Mouse (Mus musculus): ENCODE results near the gene Gch1. TPM values are rescaled to one million over a fixed set of nuclear protein-coding genes. Genes with fewer than 3 reads are reported as not detected.

Gch1 gene
- total RNA-seq, 2 experiments from 2014 or later: 154 to 197 TPM

DNA sequence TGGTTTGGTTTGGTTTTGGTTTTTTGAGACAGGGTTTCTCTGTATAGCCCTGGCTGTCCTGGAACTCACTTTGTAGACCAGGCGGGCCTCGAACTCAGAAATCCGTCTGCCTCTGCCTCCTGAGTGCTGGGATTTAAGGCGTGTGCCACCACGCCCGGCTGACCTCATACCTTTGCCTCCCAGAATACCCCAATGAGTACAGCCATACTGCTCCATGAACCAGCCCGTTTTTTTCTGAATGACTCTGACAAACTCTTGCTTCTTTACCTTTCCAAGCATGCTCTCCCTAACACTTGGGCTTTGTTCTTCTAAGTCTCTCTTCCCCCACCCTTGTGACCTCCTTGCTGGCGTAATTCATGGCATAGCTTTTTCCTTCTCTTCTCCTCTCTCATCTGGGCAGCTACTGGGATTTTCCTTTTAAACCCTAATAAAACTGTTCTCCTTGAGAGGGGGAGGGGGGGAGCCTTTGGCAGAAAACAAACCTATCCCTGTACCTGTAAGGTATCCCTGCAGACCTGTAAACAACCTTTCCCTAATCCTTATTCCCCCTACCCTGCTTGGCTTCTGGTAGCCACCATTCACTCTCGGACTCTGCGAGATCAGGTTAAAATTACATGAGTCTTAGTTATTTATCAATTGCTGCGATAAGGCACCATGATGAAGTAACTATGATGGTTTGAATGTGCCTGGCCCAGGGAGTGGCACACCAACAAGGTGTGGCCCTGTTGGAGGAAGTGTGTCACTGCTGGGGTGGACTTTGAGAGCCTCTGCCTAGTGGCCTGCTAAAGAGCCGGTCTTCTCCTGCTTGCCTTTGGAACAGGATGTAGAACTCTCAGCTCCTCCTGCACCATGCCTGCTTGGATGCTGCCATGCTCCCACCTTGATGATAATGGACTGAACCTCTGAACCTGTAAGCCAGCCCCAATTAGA is 19.6 kb upstream of the Gch1 start:
- ATAC-seq (replicated peaks; ENCODE audit: low FRiP score, poor library complexity, severe bottlenecking): peak; percentile 82

DNA sequence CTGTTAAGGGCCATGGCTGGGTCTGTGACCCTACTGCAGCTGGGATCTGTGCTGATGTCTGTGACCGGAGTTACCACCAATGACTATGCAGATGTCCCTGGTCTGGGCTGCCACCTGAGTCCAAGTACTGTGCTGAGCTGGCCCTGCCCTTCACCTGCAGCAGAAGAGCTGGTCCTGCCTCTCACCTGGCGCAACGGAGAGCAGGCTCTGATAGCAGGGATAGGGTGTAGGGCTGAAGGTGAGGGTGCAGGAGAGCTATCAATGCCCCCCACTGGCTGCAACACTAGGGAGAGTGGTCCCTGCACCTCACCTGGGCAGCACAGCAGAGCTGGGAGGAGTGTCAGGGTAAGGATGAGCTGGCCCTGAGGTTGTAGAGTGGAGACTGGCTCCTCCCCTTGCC is 17.4 kb upstream of the Gch1 start:
- ATAC-seq (replicated peaks; ENCODE audit: low FRiP score, poor library complexity, severe bottlenecking): no peak

DNA sequence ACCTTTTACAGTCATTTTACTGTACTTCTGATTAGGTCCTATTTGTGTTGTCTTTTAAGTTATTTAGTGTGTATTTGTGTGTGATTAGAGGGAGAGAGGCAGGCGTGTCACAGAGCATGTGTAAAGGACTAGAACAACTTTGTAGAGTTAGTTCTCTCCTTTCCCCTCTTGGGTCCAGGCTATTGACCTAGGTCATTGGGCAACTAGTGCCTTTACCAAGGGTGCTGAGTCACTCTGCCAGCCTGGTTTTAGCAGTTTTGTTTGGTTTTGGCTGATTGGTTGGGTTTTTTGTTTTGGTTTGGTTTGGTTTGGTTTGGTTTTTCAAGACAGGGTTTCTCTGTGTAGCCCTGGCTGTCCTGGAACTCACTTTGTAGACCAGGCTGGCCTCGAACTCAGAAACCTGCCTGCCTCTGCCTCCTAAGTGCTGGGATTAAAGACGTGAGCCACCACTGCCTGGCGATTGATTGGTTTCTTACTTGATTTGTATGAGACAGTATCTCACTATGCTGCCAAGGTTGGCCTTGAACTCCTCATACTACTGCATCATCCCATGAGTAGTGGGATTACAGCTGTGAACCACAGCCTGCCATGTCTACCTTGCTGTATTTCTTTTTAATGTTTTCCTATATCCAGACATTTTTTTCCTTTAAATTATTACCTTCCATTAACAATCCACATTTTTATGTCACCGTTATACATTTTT is 16.2 kb upstream of the Gch1 start:
- 0 out of 2 replicates have a peak, but pooled peaks have one; percentile 49 for ATAC-seq (replicated peaks; ENCODE audit: low FRiP score, poor library complexity, severe bottlenecking)

DNA sequence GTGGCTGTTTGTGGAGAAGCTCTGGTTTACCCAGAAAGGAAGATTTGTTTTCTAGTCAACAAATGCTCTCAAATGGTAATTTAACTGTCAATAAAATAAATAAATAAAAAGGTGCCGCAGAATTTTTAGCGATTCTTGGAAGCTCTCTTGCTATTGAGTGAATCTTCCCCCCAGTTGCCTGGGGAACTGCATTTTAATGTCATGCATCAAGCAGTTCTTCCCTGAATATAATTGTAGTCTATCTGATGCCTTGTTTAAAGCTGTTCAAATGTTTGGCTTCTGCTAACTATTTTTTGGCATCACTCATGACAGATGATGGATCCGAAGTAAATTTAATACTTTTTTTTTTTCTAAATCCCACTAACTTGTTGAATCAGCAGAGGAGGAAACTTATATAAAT is 8.1 kb upstream of the Gch1 start:
- no peak for ATAC-seq (replicated peaks; ENCODE audit: low FRiP score, poor library complexity, severe bottlenecking)

DNA sequence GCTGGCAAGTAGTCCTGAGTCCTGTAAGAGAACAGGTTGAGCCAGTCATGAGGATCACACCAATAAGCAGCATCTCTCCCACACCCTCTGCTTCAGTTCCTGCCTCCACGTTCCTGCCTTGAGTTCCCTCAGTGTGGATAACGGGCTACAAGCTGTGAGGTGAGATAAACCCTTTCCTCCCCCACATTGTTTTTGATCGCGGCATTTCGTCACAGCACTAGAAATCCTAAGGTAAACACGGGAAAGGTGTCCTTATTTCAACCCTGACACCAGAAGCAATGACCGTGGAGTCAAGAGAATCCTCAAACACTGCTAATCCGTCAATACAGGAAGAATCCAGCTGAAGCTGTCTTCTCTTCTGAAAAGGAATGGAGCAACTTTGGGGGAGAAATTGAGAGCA is 7.5 kb upstream of the Gch1 start:
- ATAC-seq (replicated peaks; ENCODE audit: low FRiP score, poor library complexity, severe bottlenecking): no peak

DNA sequence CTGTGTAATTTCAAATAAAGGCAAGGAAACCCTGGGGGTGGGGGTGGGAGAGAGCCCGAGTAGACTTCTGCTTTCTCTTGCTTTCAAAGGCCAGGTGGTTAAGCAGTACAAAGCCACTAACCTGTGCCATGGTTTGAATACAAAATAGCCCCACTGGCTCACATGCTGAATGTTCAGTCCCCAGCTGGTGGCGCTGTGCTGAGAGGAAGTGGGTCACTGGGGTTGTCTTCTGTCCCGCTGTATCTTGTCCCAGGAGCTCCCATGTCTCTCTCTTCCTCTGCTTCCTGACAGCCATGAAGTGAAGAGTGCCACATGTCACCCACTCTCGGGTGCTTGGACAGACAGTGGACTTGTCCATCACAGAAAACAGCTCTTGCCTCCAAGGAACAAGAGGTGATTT is 4.9 kb upstream of the Gch1 start:
- 0 out of 2 replicates have a peak, but pooled peaks have one; percentile 39 for ATAC-seq (replicated peaks; ENCODE audit: low FRiP score, poor library complexity, severe bottlenecking)

DNA sequence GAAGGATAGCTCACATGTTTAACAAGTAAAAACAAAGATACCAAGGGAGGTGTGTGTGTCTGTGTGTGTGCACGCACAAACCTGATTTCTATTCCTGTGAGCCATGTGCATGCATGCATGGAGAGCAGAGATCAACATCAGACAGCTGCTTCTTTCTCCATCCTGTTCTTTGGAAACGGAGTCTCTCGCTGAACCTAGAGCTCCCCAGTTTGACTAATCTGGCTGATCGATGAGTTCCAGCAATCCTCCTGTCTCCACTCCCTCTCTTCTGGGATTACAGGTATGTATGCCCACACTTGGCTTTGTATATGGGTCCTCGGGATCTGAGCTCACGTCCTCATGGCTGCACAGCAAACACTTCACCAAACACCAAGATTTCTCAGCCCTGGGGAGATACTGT is 4.3 kb upstream of the Gch1 start:
- ATAC-seq (replicated peaks; ENCODE audit: low FRiP score, poor library complexity, severe bottlenecking): no peak

DNA sequence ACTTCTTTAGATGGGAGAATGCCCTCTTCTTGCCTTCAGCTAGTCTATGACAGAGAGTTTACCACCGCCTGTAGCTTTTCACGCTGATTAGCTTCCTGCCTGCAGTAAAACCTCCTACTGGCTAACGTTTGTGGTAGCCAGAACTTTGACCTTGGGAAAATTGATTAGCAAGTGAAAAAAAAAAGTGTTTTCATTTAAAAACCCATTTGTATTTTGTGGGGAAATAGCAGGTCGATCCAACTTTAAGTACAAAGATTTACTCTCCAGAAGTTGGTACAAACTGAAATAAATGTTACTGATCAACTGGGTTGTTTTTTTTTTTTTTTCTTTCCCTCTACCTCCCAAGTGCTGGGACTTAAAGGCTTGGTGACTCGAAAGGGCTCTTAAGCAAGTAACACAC is 2.6 kb upstream of the Gch1 start:
- no peak for ATAC-seq (replicated peaks; ENCODE audit: low FRiP score, poor library complexity, severe bottlenecking)

DNA sequence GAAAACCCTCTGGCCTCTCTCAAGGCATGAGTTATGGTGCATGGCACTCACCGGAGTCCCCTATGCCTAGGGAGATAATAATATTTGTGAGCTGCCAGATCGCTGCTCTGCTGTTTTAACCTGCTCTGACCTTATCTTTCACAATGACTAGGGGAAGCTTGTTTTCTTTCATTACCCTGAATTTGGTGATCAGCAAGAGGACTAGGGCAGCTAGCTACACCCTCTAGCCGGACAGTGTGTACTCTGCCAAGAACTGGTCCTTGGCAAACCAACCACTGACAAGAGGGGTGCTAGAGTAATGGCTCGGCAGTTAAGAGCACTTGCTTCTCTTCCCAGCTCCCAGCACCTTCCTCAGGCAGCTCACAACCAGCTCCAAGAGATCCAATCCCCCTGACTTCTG is 1.4 kb upstream of the Gch1 start:
- no peak for ATAC-seq (replicated peaks; ENCODE audit: low FRiP score, poor library complexity, severe bottlenecking)

DNA sequence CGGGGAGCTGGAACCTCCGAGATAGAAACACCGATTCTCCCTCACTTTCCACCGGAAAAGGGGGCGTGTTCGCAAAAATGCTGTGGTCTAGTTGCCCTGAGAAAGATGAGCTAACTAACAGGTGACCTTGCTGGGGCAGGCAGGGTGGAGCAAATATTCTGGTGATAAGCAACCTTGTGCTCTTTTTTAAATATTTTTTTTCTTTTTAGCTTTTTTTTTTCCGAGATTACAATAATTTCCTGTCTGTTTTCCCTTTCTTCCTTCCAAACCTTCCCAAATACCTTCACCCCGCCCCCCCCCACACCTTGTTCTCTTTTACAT is 382 bp upstream of the Gch1 start:
- peak; percentile 67 for ATAC-seq (replicated peaks; ENCODE audit: low FRiP score, poor library complexity, severe bottlenecking)

DNA sequence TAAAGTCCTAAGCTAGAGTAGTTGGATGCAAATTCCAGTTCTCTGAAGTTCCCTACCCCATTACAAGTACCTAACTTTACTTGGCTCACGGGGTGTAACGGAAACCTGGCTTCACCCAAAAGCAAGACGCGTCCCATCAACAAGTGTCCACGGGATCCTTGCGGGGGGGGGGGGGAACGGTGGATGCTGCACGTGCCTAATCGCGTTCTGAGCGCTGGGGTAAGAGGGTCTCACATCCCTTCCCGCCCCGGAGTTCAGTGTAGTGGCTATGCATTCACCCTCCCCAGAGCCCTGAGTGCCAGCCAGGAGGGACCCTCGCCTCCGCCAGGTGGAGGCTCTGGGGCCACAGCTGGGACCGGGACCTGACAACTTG is 752 bp downstream of the Gch1 start:
- peak; percentile 30 for ATAC-seq (replicated peaks; ENCODE audit: low FRiP score, poor library complexity, severe bottlenecking)

DNA sequence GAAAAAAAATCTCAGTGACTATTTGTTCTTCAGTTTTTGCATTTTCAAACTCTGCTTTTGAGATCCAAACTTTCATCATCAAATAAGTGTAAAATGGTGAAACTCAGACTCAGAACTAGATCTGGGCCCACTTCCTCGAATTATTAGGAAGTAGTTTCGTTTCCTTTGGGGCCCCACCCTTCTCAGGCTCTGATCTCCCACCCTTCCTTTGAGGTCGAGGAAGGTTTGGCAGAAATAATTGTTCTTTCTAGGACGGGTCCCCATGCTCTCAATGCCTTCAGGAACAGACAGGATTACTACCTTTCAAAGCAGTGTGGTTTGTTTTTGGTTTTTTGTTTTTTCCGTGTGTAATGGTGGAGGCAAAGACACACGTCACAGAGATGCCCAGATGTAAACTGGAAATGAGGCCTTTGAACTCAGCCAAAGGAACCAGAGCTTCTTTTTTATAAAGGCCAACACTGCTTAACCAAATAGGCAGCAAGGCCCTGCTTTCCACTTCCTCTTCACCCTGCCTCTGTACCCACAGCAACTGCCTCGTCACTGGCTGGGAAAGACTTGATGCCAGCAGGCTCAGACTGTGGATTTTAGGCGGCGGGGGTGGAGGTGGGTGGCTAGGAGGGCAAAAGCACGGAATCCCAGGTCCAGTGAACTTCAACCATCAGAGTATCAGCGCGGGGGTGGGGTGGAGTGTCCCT is 1.4 kb downstream of the Gch1 start:
- no peak; the same call in 1 of the 2 replicates for ATAC-seq (replicated peaks; ENCODE audit: low FRiP score, poor library complexity, severe bottlenecking)

DNA sequence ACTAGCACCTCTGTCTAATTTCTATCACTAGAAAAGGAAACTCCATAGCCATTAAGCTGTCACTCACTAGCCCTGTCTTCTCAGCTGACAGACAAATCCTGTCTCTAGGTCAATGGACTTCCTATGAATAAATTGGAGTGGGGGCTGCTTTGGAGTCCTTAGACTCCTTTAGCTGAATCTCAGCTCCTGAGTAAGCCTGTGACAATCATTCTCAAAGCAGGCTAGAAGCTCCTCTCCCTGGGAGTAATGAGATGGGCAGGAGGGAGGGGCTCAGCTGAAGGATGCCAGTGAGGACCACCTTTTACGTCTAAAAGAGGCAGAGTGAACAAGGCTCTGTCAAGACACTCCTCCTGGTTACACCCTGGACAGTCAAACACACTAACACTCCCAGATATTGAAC is 2.0 kb downstream of the Gch1 start:
- ATAC-seq (replicated peaks; ENCODE audit: low FRiP score, poor library complexity, severe bottlenecking): no peak

DNA sequence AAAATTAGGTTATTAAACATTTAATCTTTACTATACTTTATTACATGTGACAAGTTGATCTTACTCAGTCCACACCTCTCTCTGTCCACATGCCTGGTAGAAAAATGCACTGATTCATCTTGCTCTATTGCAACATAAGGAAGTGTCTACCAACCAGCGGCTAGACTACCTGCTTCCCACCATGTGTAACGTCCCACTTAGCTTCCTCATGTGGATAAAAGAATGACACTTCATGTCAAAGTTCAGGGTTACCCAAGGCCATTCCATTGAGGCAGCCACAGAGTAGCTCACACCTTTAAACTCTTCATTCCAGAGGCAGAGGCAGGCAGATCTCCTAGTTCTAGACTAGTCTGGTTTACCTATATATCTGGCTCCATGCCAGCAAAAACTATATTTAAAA is 2.7 kb downstream of the Gch1 start:
- no peak for ATAC-seq (replicated peaks; ENCODE audit: low FRiP score, poor library complexity, severe bottlenecking)

DNA sequence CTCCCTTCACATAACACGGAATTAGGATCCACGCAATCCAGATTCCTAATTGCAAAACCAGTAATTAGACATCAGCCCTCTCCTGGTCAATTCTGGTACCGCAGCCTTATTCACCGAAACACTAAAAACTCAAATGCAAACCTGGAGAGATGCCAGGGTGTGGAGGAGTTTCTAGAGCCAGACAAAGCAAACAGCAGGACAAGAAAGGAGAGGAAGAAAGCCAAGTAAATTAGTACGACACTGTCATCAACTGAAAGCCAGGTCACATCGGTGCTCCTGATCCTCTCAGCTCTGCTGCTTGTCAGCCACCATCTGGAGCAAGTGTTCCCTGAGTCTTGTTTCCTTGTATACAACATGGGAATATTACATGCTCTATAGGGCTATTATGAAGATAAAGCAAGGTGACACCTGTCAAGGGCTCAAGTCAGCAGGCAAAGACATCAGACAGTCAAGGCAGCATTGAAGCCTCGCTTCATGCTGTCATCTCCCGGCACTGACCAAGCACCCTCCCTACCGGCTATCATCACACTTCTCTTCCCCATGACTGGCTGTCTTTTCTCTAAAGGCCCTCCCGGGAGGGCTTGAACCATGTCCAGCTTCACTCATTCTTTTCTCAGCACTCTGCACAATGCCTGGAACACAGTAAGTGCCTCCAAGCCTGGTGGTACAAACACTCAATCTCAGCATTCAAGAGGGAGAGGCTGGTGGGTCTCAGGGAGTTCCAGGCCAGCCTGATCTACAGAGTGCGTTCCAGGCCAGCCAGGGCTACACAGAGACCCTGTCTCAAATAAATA is 7.5 kb downstream of the Gch1 start:
- peak; percentile 65 for ATAC-seq (replicated peaks; ENCODE audit: low FRiP score, poor library complexity, severe bottlenecking)

DNA sequence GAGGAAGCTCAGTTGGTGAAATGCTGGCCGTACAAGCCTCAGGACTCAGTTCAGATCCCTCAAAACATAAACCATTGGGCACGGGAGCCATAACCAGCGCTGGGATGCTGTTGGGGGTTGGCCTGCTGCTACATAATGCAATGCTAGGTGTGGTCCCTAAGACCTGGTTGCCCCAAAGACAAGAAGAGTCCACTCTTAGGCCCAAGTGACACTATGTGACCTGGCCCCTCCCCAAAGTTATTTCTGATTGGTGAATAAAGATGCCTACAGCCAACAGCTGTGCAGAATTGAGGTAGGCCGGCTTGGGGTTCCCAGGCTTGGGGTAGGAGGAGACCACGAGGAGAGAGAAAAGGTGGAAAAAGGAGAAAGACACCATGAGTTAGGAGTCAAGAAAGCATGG is 10.4 kb downstream of the Gch1 start:
- no peak for ATAC-seq (replicated peaks; ENCODE audit: low FRiP score, poor library complexity, severe bottlenecking)

DNA sequence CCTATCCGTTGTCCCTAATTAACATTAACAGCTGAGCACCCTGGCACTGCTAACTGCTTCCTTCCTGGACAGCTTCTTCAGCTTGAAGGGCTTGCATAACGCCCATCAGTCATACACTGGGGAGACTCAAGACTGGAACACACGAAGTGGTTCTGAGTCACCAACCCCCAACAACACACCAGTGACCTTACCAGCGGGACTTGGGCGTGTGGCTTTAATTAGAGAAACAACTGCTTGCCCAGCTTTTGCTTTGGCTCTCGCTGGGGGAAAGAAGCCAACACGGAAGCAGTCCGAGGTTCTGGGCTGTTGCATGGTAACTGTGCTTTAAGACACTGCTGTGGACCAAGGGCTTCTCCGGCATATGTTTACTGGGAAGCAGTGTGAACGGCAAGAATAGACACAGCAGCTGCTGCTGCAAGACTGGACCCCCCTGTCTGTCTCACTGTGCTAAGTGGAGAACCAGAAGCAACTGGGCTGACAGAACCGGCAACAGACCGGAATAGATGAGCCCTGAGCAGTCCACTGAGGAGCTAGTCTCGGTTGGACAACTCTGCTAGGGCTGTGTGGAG is 11.3 kb downstream of the Gch1 start:
- ATAC-seq (replicated peaks; ENCODE audit: low FRiP score, poor library complexity, severe bottlenecking): no peak

DNA sequence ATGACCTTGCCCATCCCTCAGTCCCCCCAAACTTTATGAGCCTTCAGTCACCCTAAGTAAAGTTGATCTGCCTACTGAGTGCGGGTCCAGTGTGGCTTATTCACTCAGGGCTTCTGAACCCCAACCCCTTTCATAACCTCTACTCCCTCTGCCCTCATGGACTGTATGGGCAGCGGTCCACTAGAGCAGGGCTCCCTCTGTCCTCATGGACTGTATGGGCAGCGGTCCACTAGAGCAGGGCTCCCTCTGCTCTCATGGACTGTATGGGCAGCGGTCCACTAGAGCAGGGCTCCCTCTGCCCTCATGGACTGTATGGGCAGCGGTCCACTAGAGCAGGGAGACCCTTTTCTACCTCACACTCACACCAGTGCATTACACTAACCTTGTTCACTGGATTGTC is 13.0 kb downstream of the Gch1 start:
- ATAC-seq (replicated peaks; ENCODE audit: low FRiP score, poor library complexity, severe bottlenecking): no peak

DNA sequence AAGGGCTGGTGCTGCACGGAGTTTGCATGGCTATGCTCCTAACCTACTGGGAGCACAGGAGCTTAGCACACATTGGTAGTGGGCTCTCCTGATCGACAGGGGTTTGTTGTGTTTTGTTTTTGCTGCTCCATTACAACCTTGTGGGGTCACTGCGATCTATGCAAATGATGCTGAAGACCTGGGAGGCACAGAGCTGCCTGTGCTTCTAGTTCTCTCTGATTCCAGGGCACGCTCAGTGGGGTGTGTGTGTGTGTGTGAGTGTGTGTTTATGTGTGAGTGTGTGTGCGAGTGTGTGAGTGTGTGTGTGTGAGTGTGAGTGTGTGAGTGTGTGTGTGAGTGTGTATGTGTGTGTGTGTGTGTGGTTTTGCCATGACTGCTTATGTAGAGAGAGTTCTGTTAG is 14.1 kb downstream of the Gch1 start:
- no peak for ATAC-seq (replicated peaks; ENCODE audit: low FRiP score, poor library complexity, severe bottlenecking)

DNA sequence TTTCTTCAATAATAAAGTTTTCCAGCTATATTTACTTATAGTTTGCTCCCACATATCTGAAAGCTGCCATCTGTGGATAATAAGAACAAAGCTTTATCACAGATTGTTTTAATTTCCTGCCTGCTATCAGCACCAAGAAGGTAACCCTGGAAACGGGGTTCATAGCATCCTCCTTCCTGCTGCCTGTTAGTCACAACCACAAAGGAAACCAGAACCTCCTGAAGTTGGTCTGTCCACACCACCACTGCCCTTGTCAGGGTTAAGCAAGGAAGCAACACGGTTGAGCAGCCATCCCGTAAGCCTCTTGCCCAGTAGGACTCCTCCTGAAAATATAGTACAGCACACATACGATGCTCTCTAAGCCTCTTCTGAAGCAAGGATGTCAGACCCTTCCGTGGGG is 17.1 kb downstream of the Gch1 start:
- no peak for ATAC-seq (replicated peaks; ENCODE audit: low FRiP score, poor library complexity, severe bottlenecking)
